Mouse (Mus musculus) common myeloid progenitor, adult 5-6 weeks (primary cell): ENCODE results near the gene Mcm2. TPM values are rescaled to one million over a fixed set of nuclear protein-coding genes. Genes with fewer than 3 reads are reported as not detected.

Source experiments
- ATAC-seq: replicated peaks from 2 replicates; pipeline ENCODE4 v1.8.0; 2016; ENCODE audit warnings: low read depth, mild to moderate bottlenecking, moderate TSS enrichment, inconsistent platforms; ENCODE audit not compliant: poor library complexity, severe bottlenecking
- total RNA-seq: library from RNA; stranded (forward); fragments of 200-1000, 187-1606 nt; gene quantifications from 2 replicates; pipeline ENCODE4 v1.2.3, GENCODE M21; 2017

Gene Mcm2
- total RNA-seq, 1 experiment from 2014 or later, result 188 TPM

- ATAC-seq, result no peak
These were observed 41.3 kb downstream of the Mcm2 start for GRCm38 (mm10) chr6:88857249-88857648.

DNA sequence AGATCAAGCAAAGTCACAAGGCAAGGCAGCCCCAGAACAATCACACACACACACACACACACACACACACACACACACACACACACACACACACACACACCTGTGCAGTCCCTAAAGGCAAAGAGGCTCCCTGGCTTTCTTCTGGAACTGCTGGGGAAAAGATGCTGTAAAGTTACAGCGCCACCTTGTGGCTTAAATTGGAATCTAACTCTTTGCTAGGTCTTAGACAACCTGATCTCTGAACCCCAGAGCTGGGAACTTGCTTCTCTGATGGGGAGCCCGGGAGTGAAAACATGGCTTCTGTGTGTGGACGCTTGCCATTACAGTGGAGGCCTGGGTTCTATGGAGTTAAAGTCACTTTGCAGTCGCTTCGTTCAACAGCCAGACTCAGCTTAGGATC lies 42.9 kb downstream of the Mcm2 start:
- peak; percentile 66 for ATAC-seq

- no peak for ATAC-seq
These were observed 44.1 kb downstream of the Mcm2 start for GRCm38 (mm10) chr6:88854509-88854908.

DNA sequence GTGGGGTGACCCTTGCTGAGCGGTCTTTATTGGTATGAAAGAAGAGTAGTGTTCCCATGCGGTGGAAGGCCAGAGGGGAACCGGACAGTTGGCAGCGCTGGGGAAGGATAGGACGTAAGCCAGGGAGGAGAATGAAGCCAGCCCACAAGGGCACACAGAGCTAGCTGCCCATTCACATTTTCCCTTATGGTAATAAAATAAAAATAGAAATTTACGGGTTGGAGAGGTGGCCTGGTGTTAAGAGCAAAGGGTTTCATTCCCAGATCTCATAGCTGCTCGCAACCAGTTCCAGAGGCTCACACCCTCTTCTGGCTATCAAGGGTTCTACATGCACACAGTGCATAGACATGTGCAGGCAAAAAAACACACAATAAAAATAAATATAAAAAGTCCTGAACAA lies 48.5 kb downstream of the Mcm2 start:
- ATAC-seq, result no peak

DNA sequence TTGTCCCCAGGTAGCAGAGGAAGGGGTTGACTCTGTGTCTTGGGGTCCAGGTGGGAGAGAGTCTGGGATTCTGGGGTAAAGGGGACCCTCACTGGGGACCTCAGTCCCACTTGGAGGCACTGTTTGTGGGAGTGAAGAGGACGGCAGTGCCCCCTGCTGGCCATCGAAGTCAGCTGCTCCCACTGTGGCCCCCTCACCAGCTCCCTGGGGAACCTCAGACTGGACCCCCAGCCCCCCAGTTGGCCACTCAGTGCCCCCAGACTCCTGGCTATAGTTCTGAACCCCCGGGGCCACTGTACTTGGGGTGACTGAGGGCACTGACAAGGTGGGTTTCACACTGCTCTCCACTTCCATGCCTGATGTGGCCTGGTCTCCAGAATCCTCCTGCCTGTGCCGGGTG lies 49.3 kb downstream of the Mcm2 start:
- ATAC-seq, result peak; percentile 36; the same call in 1 of the 2 replicates

DNA sequence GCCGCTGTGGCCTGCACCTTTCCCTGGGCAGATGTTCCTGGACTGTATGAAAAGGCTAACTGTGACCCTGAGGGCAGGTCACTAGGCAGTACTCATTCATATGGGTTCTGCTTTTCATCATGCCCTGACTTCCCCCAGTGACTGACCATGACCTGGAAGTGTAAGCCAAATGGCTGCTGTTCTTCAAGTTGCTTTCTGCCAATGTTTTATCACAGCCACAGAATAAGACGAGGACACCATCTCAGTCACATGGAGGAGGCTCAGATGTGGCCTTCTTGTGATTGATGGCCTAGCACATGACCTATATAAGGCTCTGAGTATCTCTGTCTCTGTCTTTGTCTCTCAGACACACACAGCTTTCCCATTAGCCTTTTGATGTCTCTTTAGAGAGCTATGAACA lies 51.0 kb downstream of the Mcm2 start:
- ATAC-seq, result no peak

- ATAC-seq, result no peak
These were observed 53.5 kb downstream of the Mcm2 start for GRCm38 (mm10) chr6:88844901-88845565.

DNA sequence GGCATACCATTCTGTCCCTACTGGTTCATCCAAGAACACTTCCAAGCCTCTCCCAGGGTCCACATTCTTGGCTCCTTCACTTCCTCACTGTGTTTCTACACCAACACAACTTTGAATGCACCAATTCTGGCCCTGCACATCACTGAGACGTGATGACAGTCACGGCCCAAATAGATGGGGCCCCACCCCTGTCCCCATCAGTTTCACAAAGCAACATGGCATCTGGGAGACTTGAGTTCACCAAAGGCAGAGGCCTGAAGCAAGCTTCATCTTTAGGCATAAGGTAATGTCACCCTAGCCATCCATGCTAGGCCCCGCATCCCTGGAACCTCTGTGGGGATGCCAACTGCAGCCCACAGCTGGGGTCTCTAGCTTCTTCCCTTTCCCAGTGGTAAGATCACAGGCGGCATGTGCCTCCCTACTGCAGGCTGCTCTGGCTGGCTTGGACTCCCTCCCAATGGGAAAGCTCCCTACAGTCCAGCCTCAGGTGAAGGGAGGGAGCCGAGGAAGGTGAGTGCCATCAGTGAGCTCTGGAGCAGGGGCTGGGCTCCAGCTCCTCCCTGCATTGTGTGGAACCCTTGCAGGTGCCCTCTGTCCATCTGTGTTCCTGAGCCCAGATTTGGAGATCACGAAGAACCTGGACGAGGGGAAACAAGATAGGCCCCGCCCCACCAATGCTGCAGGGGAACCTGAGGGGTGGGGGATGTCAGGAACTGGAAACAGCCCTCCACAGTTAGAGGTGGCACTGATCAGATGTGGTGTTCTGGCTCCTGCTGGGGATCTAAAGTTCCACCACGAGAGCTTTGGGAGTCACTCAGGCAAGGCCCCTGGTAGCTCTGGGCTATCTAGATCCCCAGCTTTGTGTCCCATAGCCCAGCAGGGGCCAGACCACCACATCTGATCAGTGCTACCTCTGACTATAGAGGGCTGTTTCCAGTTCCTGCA lies 54.5 kb downstream of the Mcm2 start:
- ATAC-seq, result no peak

GRCm38 (mm10) chr6:88843241-88843640 lies 55.3 kb downstream of the Mcm2 start:
- ATAC-seq, result no peak

- ATAC-seq, result no peak
These were observed 55.8 kb downstream of the Mcm2 start for GRCm38 (mm10) chr6:88842731-88843151.

- ATAC-seq, result peak; percentile 77
These were observed 56.5 kb downstream of the Mcm2 start, which contains the start of gene Abtb1 for GRCm38 (mm10) chr6:88841781-88842689. Abtb1 (minus strand) TSS chr6:88841984.

- no peak for ATAC-seq
These were observed 57.1 kb downstream of the Mcm2 start for GRCm38 (mm10) chr6:88841514-88841780.

- no peak for ATAC-seq
These were observed 57.6 kb downstream of the Mcm2 start for GRCm38 (mm10) chr6:88840791-88841513.

DNA sequence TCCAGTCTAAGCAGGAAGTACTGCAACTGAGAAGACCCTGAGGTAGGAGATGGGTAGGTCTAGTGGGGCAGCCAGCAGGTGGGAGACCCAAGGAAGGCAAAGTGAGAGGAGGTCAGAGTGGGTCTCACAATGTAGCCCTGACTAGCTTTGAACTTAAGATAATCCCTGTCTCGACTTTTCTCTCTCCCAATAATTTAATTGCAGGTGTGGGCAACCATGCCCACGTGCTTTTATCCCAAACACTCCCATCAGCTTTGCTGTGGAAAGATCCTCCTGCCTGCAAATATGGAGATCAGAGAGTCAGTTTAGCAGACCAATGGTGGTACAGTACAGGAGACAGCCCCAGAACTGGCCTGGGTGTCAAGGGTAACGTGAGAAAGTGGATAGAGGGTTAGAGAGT lies 58.4 kb downstream of the Mcm2 start:
- ATAC-seq, result no peak

- ATAC-seq, result no peak
These were observed 59.2 kb downstream of the Mcm2 start for GRCm38 (mm10) chr6:88839135-88839970.

DNA sequence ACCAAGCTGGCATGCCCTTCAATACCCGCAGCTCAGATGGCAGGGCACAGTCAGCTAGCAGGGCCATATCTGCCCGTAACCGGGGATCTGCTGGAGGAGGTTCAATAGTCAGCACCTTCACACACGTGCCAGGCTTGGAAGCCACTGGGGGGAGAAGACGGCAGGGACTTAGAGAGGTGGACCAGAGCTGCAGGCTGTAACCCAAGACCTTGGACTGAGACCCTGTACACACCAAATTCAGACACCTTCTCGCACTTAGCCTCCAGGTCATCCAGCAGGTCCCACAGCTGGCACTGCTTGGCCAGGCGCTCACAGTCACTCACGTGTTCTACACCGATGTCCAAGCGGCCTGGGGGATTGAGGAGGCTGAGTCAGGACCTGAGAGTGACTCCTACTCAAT lies 60.0 kb downstream of the Mcm2 start:
- ATAC-seq, result no peak

- no peak for ATAC-seq
These were observed 60.6 kb downstream of the Mcm2 start for GRCm38 (mm10) chr6:88837999-88838398.

GRCm38 (mm10) chr6:88836178-88836819 lies 62.3 kb downstream of the Mcm2 start:
- no peak for ATAC-seq
